37 mouse cellular contexts compared by ENCODE assay signal in the genomic region with DNA sequence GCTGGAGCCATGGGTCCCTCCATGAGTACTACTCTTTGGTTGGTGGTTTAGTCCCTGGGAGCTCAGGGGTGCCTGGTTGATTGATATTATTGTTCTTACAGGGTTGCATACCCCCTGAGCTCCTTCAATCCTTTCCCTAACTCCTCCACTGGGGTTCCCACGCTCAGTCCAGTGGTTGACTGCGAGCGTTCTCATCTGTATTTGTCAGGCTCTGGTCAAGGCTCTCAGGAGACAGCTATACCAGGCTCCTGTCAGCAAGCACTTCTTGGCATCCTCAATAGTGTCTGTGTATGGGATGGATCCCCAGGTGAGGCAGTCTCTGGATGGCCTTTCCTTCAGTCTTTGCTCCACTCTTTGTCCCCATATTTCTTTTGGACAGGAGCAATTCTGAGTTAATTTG. TPM values are rescaled to one million over a fixed set of nuclear protein-coding genes. Genes with fewer than 3 reads are reported as not detected.
"Had no signal": no experiment of that assay in that cellular context is flagged by ENCODE, and none has a peak within 500 bp of the region (broad histone marks: within the 10 kb centered on the region; RNA-seq: fewer than 3 reads in every experiment).

No protein-coding gene starts in this region.

- H3K9ac ChIP-seq: heart, embryonic 12.5 days; heart, embryonic 13.5 days; heart, embryonic 15.5 days; hindbrain, embryonic 12.5 days; hindbrain, embryonic 13.5 days; hindbrain, embryonic 14.5 days; hindbrain, embryonic 15.5 days; intestine, embryonic 15.5 days; kidney, embryonic 15.5 days had no signal

- H3K27ac ChIP-seq: heart, embryonic 10.5 days; heart, embryonic 13.5 days; heart, embryonic 15.5 days; hindbrain, embryonic 10.5 days; hindbrain, embryonic 12.5 days; hindbrain, embryonic 13.5 days; hindbrain, embryonic 14.5 days; hindbrain, embryonic 15.5 days; hindbrain, postnatal 0 days; intestine, embryonic 15.5 days; kidney, embryonic 15.5 days; kidney, postnatal 0 days; layer of hippocampus, adult 2 months had no signal

- H3K27me3 ChIP-seq: heart, embryonic 12.5 days; heart, embryonic 13.5 days; heart, embryonic 15.5 days; hindbrain, embryonic 12.5 days; hindbrain, embryonic 13.5 days; hindbrain, embryonic 15.5 days; intestine, embryonic 15.5 days; kidney, embryonic 15.5 days had no signal

- H3K4me1 ChIP-seq: heart, embryonic 10.5 days; heart, embryonic 12.5 days; hindbrain, embryonic 12.5 days; hindbrain, embryonic 13.5 days; hindbrain, embryonic 15.5 days; intestine, embryonic 15.5 days; kidney, embryonic 15.5 days had no signal

- H3K9me3 ChIP-seq: heart, embryonic 10.5 days; heart, embryonic 12.5 days; heart, embryonic 13.5 days; heart, embryonic 15.5 days; hindbrain, embryonic 10.5 days; hindbrain, embryonic 12.5 days; hindbrain, embryonic 13.5 days; hindbrain, embryonic 15.5 days; intestine, embryonic 15.5 days; kidney, embryonic 15.5 days had no signal

- H3K4me2 ChIP-seq: heart, embryonic 11.5 days; heart, embryonic 12.5 days; heart, embryonic 13.5 days; heart, embryonic 15.5 days; hindbrain, embryonic 12.5 days; hindbrain, embryonic 13.5 days; hindbrain, embryonic 14.5 days; hindbrain, embryonic 15.5 days; intestine, embryonic 15.5 days; kidney, embryonic 15.5 days had no signal

- DNase-seq: heart, postnatal 10 days; heart, postnatal 36 days; heart, postnatal 4 days; kidney, adult 11 months; kidney, adult 18-20 months; kidney, adult 2 months; kidney, adult 8-10 months; kidney, adult 9 months; kidney, postnatal 10 days; kidney, postnatal 14 days; kidney, postnatal 25 days; kidney, postnatal 36 days; kidney, postnatal 4 days; layer of hippocampus, adult 9-11 months; layer of hippocampus, postnatal 36 days had no signal

- ATAC-seq: hindbrain, embryonic 16.5 days; hindbrain, postnatal 0 days; inflammation-experienced regulatory T-cells, adult 6 months; intestine, embryonic 15.5 days; intestine, embryonic 16.5 days; intestine, postnatal 0 days had no signal

- H3K4me3 ChIP-seq: heart, embryonic 10.5 days; heart, embryonic 12.5 days; heart, embryonic 13.5 days; heart, embryonic 15.5 days; hindbrain, embryonic 10.5 days; hindbrain, embryonic 12.5 days; hindbrain, embryonic 13.5 days; hindbrain, embryonic 15.5 days; intestine, embryonic 15.5 days; kidney, embryonic 15.5 days; layer of hippocampus, adult 2 months had no signal

RNA-seq across cellular contexts. Expression of a gene that starts 25.2 kb away (rescaled TPM):
- total RNA-seq: hematopoietic stem cell, adult 5-6 weeks; hindbrain, postnatal 0 days had no signal
- polyA plus RNA-seq: heart, embryonic 10.5 days; heart, embryonic 11.5 days; heart, embryonic 15.5 days; hindbrain, embryonic 11.5 days; hindbrain, embryonic 13.5 days; inflammation-experienced regulatory T-cells, adult 6 months; kidney, adult 2 months; kidney, embryonic 15.5 days; large intestine, adult 2 months had no signal
